Mouse (Mus musculus): ENCODE results near the gene Zfp652.

The Zfp652 gene

GRCm38 (mm10) chr11:95808448-95809011, 96.1 kb downstream of the Zfp652 start:
- no peak for DNase-seq (ENCODE audit: low spot score)

DNA sequence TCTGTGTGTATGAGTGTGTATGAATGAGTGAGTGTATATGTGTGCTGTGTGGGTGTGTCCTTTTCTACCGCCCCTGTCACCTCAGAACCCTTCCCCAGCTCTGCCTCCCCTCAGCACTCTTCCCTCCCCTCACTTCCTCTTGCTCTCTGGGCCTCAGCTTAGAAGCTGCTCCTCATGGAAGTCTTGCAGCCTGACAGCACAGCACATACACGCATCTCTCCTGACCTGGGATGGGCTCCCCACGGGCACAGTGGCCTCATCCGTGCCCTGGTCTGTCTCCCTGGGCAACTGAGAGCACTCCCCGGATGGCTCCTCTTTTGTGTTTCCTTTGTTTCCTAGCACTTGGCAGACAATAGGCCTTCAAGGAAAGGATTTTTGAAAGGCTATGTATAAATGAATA, 97.1 kb downstream of the Zfp652 start:
- no peak for DNase-seq (ENCODE audit: low spot score)

DNA sequence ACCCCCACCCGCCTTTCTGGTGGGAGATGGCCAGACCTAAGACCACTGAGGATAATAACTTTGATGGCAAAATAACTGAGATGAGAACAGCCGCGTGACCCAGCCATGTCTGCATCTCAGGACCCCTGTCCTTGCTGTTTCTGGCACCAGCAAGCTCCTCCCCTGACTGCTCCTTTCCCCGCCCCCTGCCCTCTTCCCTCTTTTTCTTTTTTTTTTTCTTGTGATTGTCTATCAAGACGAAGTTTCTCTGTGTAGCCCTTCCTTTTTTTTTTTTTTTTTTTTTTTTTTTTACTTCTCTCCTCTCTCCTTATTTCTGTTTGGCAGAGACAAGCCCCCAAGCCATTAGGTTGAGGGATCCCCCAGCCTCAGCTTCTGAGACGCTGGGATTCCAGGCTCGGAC, 98.4 kb downstream of the Zfp652 start:
- DNase-seq (ENCODE audit: low spot score), result no peak

- DNase-seq (ENCODE audit: low spot score), result no peak
These were observed 99.3 kb downstream of the Zfp652 start for GRCm38 (mm10) chr11:95811741-95812140.

DNA sequence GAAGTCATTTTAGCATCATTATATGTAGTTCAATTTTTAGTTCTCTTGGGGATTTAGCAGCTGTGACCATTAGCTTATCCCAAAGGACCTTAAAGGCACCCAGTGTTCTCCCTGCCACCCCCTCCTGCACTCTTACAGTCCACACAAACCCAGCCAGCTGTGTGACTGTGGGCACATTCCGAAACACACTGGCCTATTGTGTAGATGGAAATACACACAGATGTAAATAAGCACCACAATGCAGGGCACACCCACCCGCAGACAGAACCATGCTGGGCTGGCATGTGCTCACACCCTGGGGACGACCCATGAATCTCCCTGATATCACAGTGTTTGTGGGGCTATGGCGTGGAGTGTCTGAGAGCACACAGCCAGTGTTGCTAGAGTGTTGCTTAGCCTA, 99.8 kb downstream of the Zfp652 start:
- no peak for DNase-seq (ENCODE audit: low spot score)

DNA sequence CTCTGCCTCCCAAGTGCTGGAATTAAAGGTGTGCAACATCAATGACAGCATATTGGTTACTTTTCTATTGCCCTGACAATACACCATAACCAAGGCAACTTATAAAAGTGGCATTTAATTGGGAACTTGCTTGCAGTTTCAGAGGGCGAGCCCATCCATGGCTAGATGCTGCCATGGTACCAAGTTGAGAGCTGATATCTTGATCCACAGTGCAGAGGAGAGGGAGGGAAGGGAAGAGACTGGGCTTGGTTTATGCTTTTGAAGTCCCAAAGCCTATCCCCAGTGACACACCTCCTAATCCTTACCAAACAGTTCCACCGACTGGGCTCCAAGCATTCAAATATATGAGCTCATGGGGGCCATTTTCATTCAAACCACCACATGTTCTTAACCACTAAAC, 101.6 kb downstream of the Zfp652 start:
- no peak for DNase-seq (ENCODE audit: low spot score)

DNA sequence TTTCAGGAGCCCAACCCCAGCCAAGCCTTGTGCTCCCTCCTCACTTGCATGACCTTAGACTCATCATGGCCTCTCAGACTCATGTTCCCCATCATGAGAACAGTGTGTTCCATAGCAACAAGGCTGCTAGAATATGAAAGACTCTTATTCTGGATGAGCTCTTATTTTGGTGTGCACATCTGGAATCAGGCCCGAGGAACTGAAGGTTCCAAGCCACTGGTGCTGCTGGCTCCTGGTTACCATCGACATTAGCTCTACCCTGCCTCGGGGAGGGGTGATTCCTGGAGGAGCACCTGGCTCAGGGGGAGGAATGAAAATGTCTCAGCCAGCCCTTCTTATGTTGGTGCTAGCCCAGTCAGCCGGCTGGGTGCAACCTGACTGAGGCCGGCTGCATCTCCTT, 102.4 kb downstream of the Zfp652 start:
- no peak for DNase-seq (ENCODE audit: low spot score)

DNA sequence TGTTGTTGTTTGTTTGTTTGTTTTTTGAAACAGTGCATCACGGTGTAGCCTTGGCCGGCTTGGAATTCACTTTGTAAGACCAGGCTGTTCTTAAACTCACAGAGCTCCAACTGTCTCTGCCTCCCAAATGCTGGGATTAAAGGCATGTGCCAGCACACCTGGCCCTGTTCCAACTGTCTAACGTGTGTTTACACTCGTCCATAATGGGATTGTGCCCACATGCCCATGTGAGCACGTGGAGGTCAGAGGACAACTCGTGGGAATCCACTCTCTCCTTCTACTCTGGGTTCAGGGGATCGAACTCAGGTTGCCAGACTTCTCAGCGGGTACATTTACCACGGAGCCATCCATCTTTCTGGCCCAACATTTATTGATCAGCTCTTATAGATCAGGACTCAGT, 102.9 kb downstream of the Zfp652 start:
- DNase-seq (ENCODE audit: low spot score), result no peak

DNA sequence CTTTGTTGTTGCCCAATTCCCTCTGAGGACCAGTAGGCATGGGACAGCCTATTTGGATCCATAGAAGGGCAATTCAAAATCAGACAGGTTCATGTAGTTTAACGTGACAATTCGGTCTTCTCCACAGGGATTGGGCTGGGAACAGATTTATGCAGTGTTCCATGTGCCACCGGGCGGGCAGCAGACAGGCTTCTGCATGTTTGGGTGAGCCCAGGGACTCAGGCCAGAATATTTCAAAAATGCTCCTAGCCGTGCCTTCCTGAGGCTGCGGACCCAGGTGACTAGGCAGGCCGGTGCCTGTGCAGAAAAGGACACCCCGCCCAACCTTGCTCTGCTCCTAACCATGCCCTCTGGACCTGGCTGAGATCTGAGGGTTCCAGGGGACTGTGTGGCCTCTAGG, 106.7 kb downstream of the Zfp652 start:
- DNase-seq (ENCODE audit: low spot score), result no peak

DNA sequence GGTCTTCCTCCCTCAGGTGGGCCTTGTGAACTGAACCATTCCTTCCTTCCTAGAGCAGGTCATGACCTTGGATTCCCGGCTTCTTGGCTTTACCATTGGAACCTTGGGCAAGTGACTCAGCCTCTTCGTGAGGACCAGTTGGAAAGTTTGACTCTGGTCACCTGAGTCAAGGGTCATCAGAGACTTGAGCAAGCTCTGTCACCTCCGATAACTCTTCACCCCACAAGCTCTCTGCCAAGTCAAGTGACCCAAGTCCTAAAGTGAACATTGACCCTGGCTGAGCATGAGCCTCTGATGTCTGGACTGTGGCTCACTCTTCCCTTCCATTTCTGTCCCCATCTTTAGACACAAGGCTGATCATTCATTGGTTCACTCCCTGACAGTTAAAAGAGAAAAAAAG, 109.0 kb downstream of the Zfp652 start:
- no peak for DNase-seq (ENCODE audit: low spot score)

DNA sequence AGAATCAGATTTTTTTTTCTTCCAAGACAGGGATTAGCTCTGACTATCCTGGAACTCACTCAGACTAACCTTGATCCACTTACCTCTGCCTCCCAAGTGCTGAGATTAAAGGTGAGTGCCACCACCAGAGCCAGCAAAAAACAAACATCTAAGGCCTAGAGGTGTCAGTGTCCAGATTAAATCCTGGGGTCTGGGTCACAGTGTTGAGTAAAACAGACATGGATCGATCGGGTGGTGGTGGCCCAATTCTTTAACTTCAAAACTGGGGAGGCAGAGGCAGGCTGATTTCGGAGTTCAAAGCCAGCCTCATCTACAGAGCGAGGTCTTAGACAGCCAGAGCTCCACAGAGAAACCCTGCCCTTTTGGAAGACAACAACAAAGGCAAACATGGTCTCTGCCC, 110.0 kb downstream of the Zfp652 start:
- DNase-seq (ENCODE audit: low spot score), result no peak

- peak; percentile 94 for DNase-seq (ENCODE audit: low spot score)
These were observed 111.8 kb downstream of the Zfp652 start, which contains the start of gene Phospho1 for GRCm38 (mm10) chr11:95824071-95824876. Gene Phospho1 (plus strand): TSS chr11:95824499.

DNA sequence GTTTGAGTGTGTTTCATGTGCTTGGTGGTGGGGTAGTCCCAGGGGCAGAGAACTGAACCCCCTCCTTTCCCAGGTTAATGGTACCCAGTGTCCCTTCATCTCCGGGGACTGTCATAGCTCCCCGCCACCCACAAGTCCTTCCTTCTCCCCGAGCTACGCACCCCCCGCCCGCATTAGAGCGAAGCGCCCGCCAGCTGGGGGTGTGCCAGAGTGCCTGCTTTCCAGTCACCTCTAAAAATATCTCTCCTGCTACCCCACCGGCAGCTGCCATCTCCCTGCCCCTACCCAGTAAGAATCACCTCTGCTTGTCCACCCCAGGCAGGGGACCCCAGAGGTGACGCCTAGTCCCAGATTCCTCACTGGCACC, 112.4 kb downstream of the Zfp652 start:
- peak; percentile 28 for DNase-seq (ENCODE audit: low spot score)

GRCm38 (mm10) chr11:95825625-95826024, 113.2 kb downstream of the Zfp652 start:
- DNase-seq (ENCODE audit: low spot score), result no peak

DNA sequence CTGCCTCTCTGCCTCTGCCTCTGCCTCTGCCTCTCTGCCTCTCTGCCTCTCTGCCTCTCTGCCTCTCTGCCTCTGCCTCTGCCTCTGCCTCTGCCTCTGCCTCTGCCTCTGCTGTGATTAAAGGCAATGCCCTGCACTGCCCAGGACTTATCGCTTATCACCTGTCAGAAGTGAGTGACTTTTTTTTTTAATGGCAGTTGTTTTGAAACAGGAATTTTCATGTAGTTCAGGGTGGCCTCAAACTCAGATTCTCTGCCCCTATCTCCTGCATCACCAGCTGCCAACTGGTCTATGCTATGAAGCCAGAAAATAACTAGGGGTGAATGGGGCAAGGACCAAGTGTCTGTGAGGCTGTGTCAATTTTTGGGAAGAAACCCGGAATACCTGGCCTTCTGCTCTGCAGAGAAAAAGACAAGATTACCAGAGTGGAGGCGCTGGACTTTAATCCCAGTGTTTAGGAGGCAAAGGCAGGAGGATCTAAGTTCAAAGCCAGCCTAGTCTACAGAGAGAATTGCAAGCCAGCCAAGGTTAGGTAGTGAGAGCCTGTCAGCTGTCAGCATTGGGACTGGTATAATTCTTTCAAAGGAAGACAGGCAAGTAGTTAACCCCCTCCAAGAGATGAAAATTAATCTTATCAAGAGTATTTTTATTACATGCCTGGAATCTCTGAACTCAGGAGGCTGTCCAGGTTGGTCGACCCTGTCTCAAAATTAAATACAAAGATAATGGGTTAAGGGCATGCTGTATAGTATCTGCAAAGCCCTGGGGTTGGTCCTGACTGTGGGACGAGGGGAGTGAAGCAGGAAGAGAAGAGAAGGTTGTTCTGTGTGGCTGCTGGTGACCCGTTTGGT, 114.1 kb downstream of the Zfp652 start:
- no peak for DNase-seq (ENCODE audit: low spot score)

- DNase-seq (ENCODE audit: low spot score), result no peak
These were observed 114.6 kb downstream of the Zfp652 start for GRCm38 (mm10) chr11:95827168-95827447.

DNA sequence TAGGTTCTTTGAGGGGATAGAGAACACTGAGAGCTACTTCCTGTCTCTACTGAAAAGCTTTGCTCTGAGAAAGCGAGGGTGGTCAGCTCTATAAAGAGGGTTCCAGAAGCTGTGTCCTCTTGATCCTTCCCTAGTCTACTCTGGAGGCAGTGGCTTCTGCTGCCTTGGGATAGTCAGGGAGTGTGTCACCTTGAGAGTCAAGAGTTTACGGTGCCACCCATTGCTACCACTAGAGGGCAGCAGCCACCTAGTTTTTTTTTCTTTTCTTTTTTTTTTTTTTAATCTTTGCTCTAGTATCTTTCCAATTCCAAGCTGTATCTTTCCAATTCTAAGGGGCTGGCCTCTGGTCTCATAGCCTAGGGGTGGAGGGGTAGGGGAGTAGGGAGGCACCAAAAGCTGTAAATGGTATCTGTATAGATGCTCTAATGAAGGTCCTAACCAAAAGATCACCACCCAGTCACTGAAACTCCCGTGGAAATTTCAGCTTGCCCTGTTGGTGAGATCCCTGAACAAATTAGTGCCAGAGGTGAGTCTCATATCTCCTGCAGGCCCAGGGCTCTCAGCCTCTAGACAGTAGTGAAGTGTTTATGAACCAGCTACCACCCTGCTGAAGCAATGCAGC, 115.1 kb downstream of the Zfp652 start:
- DNase-seq (ENCODE audit: low spot score), result peak; percentile 65

- no peak for DNase-seq (ENCODE audit: low spot score)
These were observed 115.9 kb downstream of the Zfp652 start for GRCm38 (mm10) chr11:95828181-95828964.

DNA sequence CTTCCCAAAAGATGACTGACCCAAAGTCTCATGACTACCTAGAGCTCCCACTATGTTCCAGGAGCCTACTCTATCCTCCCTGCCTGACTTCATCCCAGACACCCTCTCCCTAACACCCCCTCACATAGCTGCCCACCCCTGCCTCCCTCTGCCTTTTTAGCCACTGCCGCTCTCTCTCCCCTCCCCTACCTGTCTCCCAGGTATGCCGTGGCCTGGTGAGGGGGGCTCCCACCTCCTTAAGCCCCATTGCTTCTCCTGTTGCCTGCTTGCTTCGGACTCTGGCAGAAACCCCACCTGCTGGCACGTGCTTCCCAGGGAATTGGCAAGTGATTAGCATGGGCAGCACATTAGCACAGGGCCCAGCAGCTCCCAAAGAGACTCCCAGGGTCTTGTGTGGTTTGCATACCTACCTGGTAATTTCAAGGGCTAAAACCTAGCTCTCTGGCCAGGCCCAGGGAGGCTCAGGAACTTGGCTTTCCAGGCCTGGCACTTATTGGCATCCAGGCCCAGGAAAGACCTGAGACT, 117.1 kb downstream of the Zfp652 start:
- DNase-seq (ENCODE audit: low spot score), result no peak

DNA sequence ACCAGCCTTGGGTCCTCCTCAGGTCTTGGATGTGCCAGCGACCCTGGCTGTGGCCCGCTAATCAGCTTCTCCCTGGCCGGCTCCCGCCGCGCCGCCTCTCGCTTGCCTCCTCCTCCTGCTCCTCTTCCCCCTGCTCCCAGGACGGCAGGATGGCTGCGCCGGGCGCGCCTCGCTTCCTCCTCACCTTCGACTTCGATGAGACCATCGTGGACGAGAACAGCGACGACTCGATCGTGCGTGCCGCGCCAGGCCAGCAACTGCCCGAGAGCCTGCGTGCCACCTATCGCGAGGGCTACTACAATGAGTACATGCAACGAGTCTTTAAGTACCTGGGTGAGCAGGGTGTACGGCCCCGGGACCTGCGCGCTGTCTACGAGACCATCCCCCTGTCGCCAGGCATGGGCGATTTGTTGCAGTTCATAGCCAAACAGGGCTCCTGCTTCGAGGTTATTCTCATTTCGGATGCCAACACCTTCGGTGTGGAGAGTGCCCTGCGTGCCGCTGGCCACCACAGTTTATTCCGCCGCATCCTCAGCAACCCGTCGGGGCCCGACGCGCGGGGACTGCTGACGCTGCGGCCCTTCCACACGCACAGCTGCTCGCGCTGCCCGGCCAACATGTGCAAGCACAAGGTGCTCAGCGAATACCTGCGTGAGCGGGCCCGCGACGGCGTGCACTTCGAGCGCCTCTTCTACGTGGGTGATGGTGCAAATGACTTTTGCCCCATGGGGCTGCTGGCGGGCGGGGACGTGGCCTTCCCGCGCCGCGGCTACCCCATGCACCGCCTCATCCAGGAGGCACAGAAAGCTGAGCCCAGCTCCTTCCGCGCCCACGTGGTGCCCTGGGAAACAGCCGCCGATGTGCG, 118.2 kb downstream of the Zfp652 start:
- no peak for DNase-seq (ENCODE audit: low spot score)

DNA sequence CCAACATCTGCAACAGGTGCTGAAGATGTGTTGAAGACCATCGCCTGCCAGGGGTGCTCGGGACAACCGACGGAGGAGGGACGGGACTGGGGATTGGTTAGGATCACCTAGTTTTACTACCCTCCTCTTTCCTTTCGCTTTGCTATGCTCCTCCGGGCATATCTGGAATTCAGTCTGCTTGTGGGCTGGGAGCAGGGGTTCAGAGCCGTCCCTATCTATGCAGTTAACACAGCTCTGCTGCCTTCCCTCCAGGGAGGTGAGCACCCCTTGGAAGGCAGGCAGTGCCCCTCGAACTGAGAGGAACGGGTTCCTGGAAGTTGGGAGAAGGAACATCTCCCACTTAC, 118.8 kb downstream of the Zfp652 start:
- DNase-seq (ENCODE audit: low spot score), result no peak

Data from MN1 (cell line).